Mouse (Mus musculus) central nervous system, embryonic 11.5 days (tissue): Measurements from ENCODE around the gene Ncapd3. TPM values are rescaled to one million over a fixed set of nuclear protein-coding genes. Genes with fewer than 3 reads are reported as not detected.

Experiments
- polyA plus RNA-seq: library from polyadenylated mRNA; depleted of rRNA; stranded (reverse); fragments of >200 nt; gene quantifications from 2 replicates; pipeline ENCODE4 v1.2.3, GENCODE M21; 2012; rRNA removed

The Ncapd3 gene
- 36.6 and 47.8 TPM in 2 replicates for polyA plus RNA-seq

GRCm38 (mm10) chr9:27029828-27030762 lies at the start of gene Ncapd3, which contains the start of gene Vps26b:
Gene Ncapd3, plus strand, starts transcription at chr9:27030175.
Gene Vps26b, minus strand, starts transcription at chr9:27030065.

DNA sequence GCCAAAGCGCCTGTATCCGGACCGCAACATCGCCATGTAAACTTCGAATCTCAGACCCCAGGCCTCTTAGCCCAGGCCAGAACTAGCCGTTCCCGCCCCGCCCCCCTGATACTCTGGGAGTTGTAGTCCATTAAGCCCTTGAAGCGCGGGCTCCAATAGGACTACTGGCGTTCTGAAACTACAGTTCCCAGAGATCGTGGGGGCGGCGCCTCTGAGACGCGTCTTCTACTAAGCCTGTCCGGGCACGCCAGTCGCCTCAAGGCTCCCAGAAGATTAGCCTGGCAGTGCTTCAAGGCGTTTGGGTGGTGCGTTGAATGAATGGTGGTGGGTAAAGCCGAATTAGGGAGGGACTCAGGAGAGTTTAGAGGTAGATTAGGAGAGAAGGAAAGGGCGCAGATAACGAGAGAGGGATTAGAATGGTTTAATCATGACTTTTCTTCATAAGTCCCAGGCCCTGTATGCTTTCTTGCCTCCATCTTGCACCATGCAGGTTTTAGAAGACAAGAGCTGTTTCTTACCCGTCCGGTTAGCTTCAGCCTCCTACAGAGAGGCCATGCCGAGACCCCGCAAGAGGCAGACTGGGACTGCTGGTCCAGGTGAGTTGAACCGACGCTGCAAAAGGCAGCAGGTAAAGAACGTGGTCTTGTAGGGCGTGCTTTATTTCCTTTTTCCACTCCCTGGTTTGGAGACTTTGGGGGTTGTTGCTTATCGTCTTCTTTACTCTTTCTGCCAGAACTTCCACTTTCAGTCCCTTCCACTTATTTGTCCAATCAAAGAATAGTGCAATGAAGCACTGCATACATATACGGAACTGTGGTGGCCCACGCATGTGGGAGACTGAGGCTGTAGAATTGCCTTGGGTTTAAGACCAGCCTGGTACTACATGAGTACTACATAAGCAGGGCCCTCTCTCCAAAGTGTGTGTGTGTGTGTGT lies 30.2 kb upstream of the Ncapd3 start, which contains the start of the genes Acad8 and Thyn1:
Gene Acad8 (minus strand): TSS at position 106 of the 935 bp plus-strand sequence.
Gene Thyn1 (plus strand): TSS at position 250 of the 935 bp plus-strand sequence.

Other genes starting within 250 kb of the Ncapd3 start
- gene Glb1l2, start 223.7 kb upstream of the Ncapd3 start, polyA plus RNA-seq = 3.5 and 5.6 TPM in 2 replicates
- gene Glb1l3, start 169.3 kb upstream of the Ncapd3 start, polyA plus RNA-seq = not detected in 2 replicates
- 0.04 and 0.11 TPM in 2 replicates for gene Gm1110, start 107.1 kb upstream of the Ncapd3 start, polyA plus RNA-seq
- gene Acad8, start 30.6 kb upstream of the Ncapd3 start, polyA plus RNA-seq = 43.7 and 48.6 TPM in 2 replicates
- gene Thyn1, start 30.5 kb upstream of the Ncapd3 start, polyA plus RNA-seq = 92.6 and 94.0 TPM in 2 replicates
- 41.9 and 43.2 TPM in 2 replicates for gene Vps26b, start 110 bp upstream of the Ncapd3 start, polyA plus RNA-seq
- 116 and 120 TPM in 2 replicates for gene Jam3, start 125.2 kb downstream of the Ncapd3 start, polyA plus RNA-seq